Mouse (Mus musculus): Measurements from ENCODE around the gene Lysmd2. TPM values are rescaled to one million over a fixed set of nuclear protein-coding genes. Genes with fewer than 3 reads are reported as not detected.

The Lysmd2 gene
- total and polyA plus RNA-seq, 3 experiments = not detected

- no peak for TF ChIP-seq HCFC1 (IDR thresholded peaks at IDR 0.05; ENCODE audit: low read depth, low read length)
Observed at GRCm38 (mm10) chr9:75610571-75611493, 14.7 kb upstream of the Lysmd2 start, which contains the start of gene Tmod2 (continued).

- Histone ChIP-seq H3K79me2 (ENCODE audit: control insufficient read depth, insufficient read depth, low read length, poor library complexity) (no peaks in the 10 kb centered on the region), H3K27me3 (ENCODE audit: control insufficient read depth in 1 of 2, insufficient read depth in 2 of 2, low read length in 2 of 2) (peaks cover 0 to 4% of the 10 kb centered on the region in 2 experiments; a peak in 1 of 4 replicates), H3K9me3 (replicated peaks; ENCODE audit: insufficient read depth, low read length) (no peaks in the 10 kb centered on the region), H3K4me1 (ENCODE audit: control insufficient read depth in 1 of 2, insufficient read depth in 2 of 2, low read length in 2 of 2) (no peaks in the 10 kb centered on the region), H3K4me3 (ENCODE audit: control insufficient read depth in 1 of 2, insufficient read depth in 1 of 2, low read depth in 2 of 2, low read length in 2 of 2) (no peak overlapping the region), H3K36me3 (ENCODE audit: control insufficient read depth in 1 of 2, insufficient read depth in 2 of 2, low read length in 2 of 2) (no peaks in the 10 kb centered on the region), H3K27ac (ENCODE audit: control insufficient read depth, low read depth, low read length) (no peak overlapping the region), H3K9ac (ENCODE audit: control insufficient read depth, low read depth, low read length, poor library complexity, severe bottlenecking) (no peak overlapping the region)
- TF ChIP-seq CHD1 (IDR thresholded peaks at IDR 0.05; ENCODE audit: low read depth, low read length) (no peak), ELF1 (IDR thresholded peaks at IDR 0.05; ENCODE audit: low read depth, low read length) (no peak), POLR2A (IDR thresholded peaks at IDR 0.05; ENCODE audit: control insufficient read depth in 1 of 2, insufficient read depth in 1 of 2, low read depth in 1 of 2, low read length in 2 of 2, poor library complexity in 1 of 2) (no peak), POLR2AphosphoS2 (IDR thresholded peaks at IDR 0.05; ENCODE audit: low read length) (no peak), USF1 (IDR thresholded peaks at IDR 0.05; ENCODE audit: low read depth, low read length) (no peak), MAZ (IDR thresholded peaks at IDR 0.05; ENCODE audit: low read depth, low read length) (no peak), ZKSCAN1 (IDR thresholded peaks at IDR 0.05; ENCODE audit: low read depth, low read length) (no peak), EP300 (IDR thresholded peaks at IDR 0.05; ENCODE audit: low read depth in 1 of 2, low read length in 2 of 2) (no peak), E2F4 (IDR thresholded peaks at IDR 0.05; ENCODE audit: borderline replicate concordance, low read depth, low read length) (no peak), RAD21 (IDR thresholded peaks at IDR 0.05; ENCODE audit: low read depth, low read length) (no peak), GABPA (IDR thresholded peaks at IDR 0.05; ENCODE audit: low read depth, low read length) (no peak), JUND (IDR thresholded peaks at IDR 0.05; ENCODE audit: low read depth, low read length) (no peak), USF2 (IDR thresholded peaks at IDR 0.05; ENCODE audit: borderline replicate concordance in 1 of 2, insufficient read depth in 1 of 2, low read depth in 1 of 2, low read length in 2 of 2) (no peak), MAX (IDR thresholded peaks at IDR 0.05; ENCODE audit: low read length) (no peak), UBTF (IDR thresholded peaks at IDR 0.05; ENCODE audit: borderline replicate concordance, insufficient read depth, low read depth, low read length) (no peak), TBP (IDR thresholded peaks at IDR 0.05; ENCODE audit: low read depth, low read length) (no peak), MYB (IDR thresholded peaks at IDR 0.05; ENCODE audit: low read depth, low read length) (no peak), MAFK (IDR thresholded peaks at IDR 0.05; ENCODE audit: borderline replicate concordance, low read depth, low read length) (no peak), MYC (IDR thresholded peaks at IDR 0.05; ENCODE audit: low read depth, low read length) (no peak), ETS1 (IDR thresholded peaks at IDR 0.05; ENCODE audit: low read depth, low read length) (no peak)
- DNase-seq (ENCODE audit: low read depth, low spot score) = no peak
Observed at GRCm38 (mm10) chr9:75616560-75616959, 9.0 kb upstream of the Lysmd2 start.

Data from MEL (cell line).